Mouse (Mus musculus) ES-E14 (cell line): ENCODE measurements at regions not wholly inside any gene's neighbourhood (a gene's known extent, or its start where the extent isn't known, plus 50 kb on each side); places are given as distances from the start of the nearest gene placed in this dataset.

Source experiments
- DNase-seq: peaks from one replicate; pipeline ENCODE4 v3.0.0-alpha.2; 2013; ENCODE audit warnings: low read depth, low spot score
- H3K27ac ChIP-seq: 2 replicates; pipeline ENCODE4 v1.5.1; 2012; ENCODE audit warnings: low read depth, mild to moderate bottlenecking, low read length, moderate library complexity, mixed read lengths; ENCODE audit not compliant: poor library complexity, insufficient read depth, severe bottlenecking
- H3K36me3 ChIP-seq: 2 replicates; pipeline ENCODE4 v1.6.1; 2012; ENCODE audit warnings: mild to moderate bottlenecking, low read length, moderate library complexity, mixed read lengths; ENCODE audit not compliant: control insufficient read depth, poor library complexity, insufficient read depth, severe bottlenecking
- H3K4me1 ChIP-seq, 2 experiments: fragments of 150-350 bp in 1 of 2; sonication (generic) in 1 of 2; 2 replicates each; pipeline ENCODE4 v1.6.1; 2012; ENCODE audit warnings: low read length in 2 of 2, mild to moderate bottlenecking in 1 of 2, mixed read lengths in 1 of 2; ENCODE audit not compliant: control insufficient read depth in 2 of 2, insufficient read depth in 2 of 2, poor library complexity in 1 of 2
- H3K4me3 ChIP-seq, 2 experiments: fragments of 150-350 bp in 1 of 2; sonication (generic) in 1 of 2; 2 replicates each; pipeline ENCODE4 v1.5.1; 2012; ENCODE audit warnings: low read length in 2 of 2, low read depth in 1 of 2, mild to moderate bottlenecking in 1 of 2, mixed read lengths in 1 of 2; ENCODE audit not compliant: insufficient read depth in 1 of 2, poor library complexity in 1 of 2, severe bottlenecking in 1 of 2
- H3K9ac ChIP-seq: 2 replicates; pipeline ENCODE4 v1.6.1; 2012; ENCODE audit warnings: low read depth, mild to moderate bottlenecking, low read length, mixed read lengths; ENCODE audit not compliant: poor library complexity, insufficient read depth, severe bottlenecking
- H3K9me3 ChIP-seq: fragments of 150-350 bp; sonication (generic); 2 replicates; pipeline ENCODE4 v1.6.1; 2012; ENCODE audit warnings: low read depth, mild to moderate bottlenecking, low read length; ENCODE audit not compliant: control insufficient read depth, insufficient read depth
- CHD2 ChIP-seq: IDR thresholded peaks from 2 replicates; pipeline ENCODE4 v1.6.1; 2014; ENCODE audit warnings: mild to moderate bottlenecking, low read depth, low read length, inconsistent platforms
- HCFC1 ChIP-seq: IDR thresholded peaks from 2 replicates; pipeline ENCODE4 v1.6.1; 2012; ENCODE audit warnings: low read length, inconsistent platforms, borderline replicate concordance; ENCODE audit not compliant: insufficient read depth
- MAFK ChIP-seq: IDR thresholded peaks from 2 replicates; pipeline ENCODE4 v1.6.1; 2014; ENCODE audit warnings: mild to moderate bottlenecking, low read depth, low read length, inconsistent platforms; ENCODE audit not compliant: insufficient read depth
- ZC3H11A ChIP-seq: IDR thresholded peaks from 2 replicates; pipeline ENCODE4 v1.6.1; 2012; ENCODE audit warnings: low read depth, mild to moderate bottlenecking, inconsistent platforms, low read length, borderline replicate concordance
- ZNF384 ChIP-seq: IDR thresholded peaks from 2 replicates; pipeline ENCODE4 v1.6.1; 2012; ENCODE audit warnings: low read depth, low read length, inconsistent platforms
- in situ Hi-C, 2 experiments: fragments of 600-800 bp; cut with MboI; formaldehyde crosslinking; loops; one replicate each; pipeline ENCODE4 v1.15.1; 2025; ENCODE audit warnings: low sequenced_read_pairs in 2 of 2, inconsistent platforms in 1 of 2; ENCODE audit not compliant: unreplicated experiment in 2 of 2

DNA sequence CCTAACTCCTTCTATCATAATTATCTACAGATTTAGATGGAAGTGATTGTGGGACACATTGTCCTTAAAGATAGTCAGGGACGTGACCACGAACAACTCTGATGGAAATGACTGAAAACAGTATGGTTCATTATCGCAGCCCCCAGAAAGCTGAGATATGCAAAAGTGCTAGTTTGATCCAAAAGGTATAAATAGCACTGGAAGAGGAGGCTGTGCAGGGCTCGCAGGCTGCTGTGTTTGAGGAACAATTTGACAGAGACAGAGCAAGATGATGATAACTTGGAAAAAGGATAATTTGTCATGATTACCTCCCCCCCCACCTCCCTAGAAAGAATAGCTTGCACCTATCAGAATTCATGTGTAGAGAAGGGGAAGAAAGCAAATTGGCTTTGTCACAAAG is 238.5 kb downstream of the Tmem38b start:
- in situ Hi-C loops, result no loop called here
- Histone ChIP-seq H3K9me3 (no peaks in the 10 kb centered on the region), H3K36me3 (no peaks in the 10 kb centered on the region), H3K4me1 (no peaks in the 10 kb centered on the region), H3K4me3 (no peak overlapping the region), H3K9ac (no peak overlapping the region), H3K27ac (no peak overlapping the region)
- TF ChIP-seq ZNF384, result no peak
- no peak for TF ChIP-seq MAFK
- TF ChIP-seq CHD2, result no peak
- TF ChIP-seq ZC3H11A, result no peak
- no peak for TF ChIP-seq HCFC1
- DNase-seq, result no peak

DNA sequence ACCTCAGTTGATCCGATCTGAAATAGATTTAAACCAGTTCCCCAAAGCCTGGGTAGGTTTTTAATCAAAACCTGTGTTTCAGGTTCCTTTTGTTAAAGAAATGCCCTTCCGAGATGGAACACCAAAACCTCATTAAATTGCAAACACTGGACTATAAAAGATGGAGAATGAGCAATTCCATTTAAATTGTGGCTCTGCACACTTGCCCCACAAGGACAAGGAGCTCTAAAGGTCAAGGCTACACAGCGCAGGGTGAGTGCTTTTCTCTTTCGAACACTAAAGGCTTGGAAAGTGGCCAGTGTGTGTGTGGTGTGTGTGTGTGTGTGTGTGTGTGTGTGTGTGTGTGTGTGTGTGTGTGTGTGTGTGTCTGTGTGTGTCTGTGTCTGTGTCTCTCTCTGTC is 246.1 kb downstream of the Tmem38b start:
- Histone ChIP-seq H3K36me3 (no peaks in the 10 kb centered on the region), H3K9me3 (no peaks in the 10 kb centered on the region), H3K27ac (peak overlapping the region; percentile 61; the same call in 1 of the 2 replicates), H3K9ac (no peak overlapping the region), H3K4me1 (peaks cover 8 to 13% of the 10 kb centered on the region in 2 experiments), H3K4me3 (no peak overlapping the region)
- TF ChIP-seq ZC3H11A (no peak), CHD2 (no peak), HCFC1 (no peak), MAFK (no peak), ZNF384 (no peak)
- DNase-seq, result no peak
- in situ Hi-C loops, result no loop called here

DNA sequence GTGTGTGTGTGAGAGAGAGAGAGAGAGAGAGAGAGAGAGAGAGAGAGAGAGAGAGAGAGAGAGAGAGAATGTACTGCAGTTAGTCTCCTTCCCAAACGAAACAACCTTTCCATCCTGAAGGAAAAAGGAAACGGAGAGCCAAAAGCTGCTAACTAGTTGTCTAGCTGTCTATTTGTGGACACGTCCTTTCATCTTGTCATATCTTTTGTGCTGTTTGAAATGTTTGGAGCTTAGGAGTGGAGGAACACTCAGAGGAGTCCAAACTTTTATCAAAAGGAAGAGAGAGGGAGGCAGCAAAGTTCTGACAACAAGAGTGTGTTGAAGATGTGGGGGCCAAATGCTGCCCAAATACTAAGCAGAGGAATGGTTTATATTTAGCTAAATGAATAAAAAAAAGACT is 246.6 kb downstream of the Tmem38b start:
- Histone ChIP-seq H3K9me3 (no peaks in the 10 kb centered on the region), H3K4me3 (no peak overlapping the region), H3K27ac (peak overlapping the region; percentile 0; the same call in 1 of the 2 replicates), H3K36me3 (no peaks in the 10 kb centered on the region), H3K9ac (no peak overlapping the region), H3K4me1 (peaks cover 8 to 13% of the 10 kb centered on the region in 2 experiments)
- in situ Hi-C loops, result no loop called here
- DNase-seq, result no peak
- no peak for TF ChIP-seq MAFK
- TF ChIP-seq HCFC1, result no peak
- TF ChIP-seq ZNF384, result no peak
- TF ChIP-seq ZC3H11A, result no peak
- TF ChIP-seq CHD2, result no peak

DNA sequence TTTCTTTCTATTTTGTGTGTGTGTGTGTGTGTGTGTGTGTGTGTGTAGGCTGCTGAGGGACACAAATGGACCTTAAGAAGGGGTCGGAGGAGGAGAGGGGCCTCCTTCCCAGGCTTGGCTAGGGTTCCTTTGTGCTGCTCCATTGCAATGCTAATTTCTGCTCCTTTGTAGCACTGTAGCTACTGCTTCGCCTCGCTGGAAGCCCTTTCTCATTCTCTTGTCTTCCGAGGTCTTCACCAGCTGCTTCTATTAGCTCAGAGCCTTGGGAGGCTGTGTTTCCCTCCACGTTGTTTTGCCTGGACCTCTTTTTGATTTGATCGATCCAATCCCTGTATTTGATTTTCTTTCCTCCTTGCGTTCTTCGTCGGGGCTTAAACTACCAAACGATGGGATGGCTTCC is 247.1 kb downstream of the Tmem38b start:
- H3K9ac ChIP-seq, result no peak overlapping the region
- peak; percentile 62 for DNase-seq
- TF ChIP-seq ZNF384 (no peak), CHD2 (no peak)
- H3K4me1 ChIP-seq, result peaks cover 8 to 13% of the 10 kb centered on the region in 2 experiments
- no peaks in the 10 kb centered on the region for H3K9me3 ChIP-seq
- H3K27ac ChIP-seq, result peak overlapping the region; percentile 62; the same call in 1 of the 2 replicates
- in situ Hi-C loops, result no loop called here
- no peaks in the 10 kb centered on the region for H3K36me3 ChIP-seq
- peak overlapping the region in 1 of 2 experiments; percentile 8; a peak in 1 of 4 replicates for H3K4me3 ChIP-seq

DNA sequence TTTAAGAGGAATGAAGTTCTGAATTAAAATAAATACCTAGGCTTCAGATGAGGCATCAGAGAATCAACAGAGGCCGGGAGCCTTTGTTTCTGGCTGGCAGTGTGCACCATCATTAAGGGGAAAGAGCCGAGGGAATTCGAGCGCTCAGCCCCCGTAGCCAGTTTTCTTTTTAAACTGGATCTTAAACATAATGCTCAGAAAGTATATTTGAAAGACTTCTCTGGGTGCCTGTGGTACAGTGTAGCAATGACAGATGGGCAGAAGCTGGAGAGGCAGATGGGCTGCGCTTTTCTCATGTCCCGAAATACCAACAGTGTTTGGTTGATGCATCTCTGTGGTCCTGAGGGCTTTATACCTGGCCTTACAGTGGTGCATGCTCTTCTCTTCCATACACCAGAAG is 247.6 kb downstream of the Tmem38b start:
- no peaks in the 10 kb centered on the region for H3K9me3 ChIP-seq
- DNase-seq, result no peak
- TF ChIP-seq HCFC1 (no peak), ZC3H11A (no peak), ZNF384 (no peak), MAFK (no peak), CHD2 (no peak)
- in situ Hi-C loops, result no loop called here
- H3K36me3 ChIP-seq, result no peaks in the 10 kb centered on the region
- peak overlapping the region in 1 of 2 experiments; percentile 38; a peak in 1 of 4 replicates for H3K4me3 ChIP-seq
- H3K27ac ChIP-seq, result peak overlapping the region; percentile 62; the same call in 1 of the 2 replicates
- H3K9ac ChIP-seq, result peak overlapping the region; percentile 20; the same call in 1 of the 2 replicates
- H3K4me1 ChIP-seq, result peaks cover 8 to 13% of the 10 kb centered on the region in 2 experiments
